Mouse (Mus musculus) embryonic facial prominence, embryonic 13.5 days (tissue): ENCODE results near the gene Dera. TPM values are rescaled to one million over a fixed set of nuclear protein-coding genes. Genes with fewer than 3 reads are reported as not detected.

Experiments
- ATAC-seq: fragments of 200-750 bp; cut with Nextera tagmentation; 2 replicates; pipeline ENCODE4 v1.8.0; 2017; ENCODE audit warnings: low read depth; ENCODE audit not compliant: insufficient number of reproducible peaks, insufficient read depth, low FRiP score, low TSS enrichment
- H3K27ac ChIP-seq: fragments of 300-500 bp; sonication (generic); 2 replicates; pipeline ENCODE4 v1.5.1; 2015; ENCODE audit warnings: moderate library complexity, mild to moderate bottlenecking, inconsistent platforms
- H3K27me3 ChIP-seq: fragments of 300-500 bp; sonication (generic); 2 replicates; pipeline ENCODE4 v1.6.1; 2015; ENCODE audit warnings: mild to moderate bottlenecking, inconsistent platforms
- H3K36me3 ChIP-seq: fragments of 300-500 bp; sonication (generic); 2 replicates; pipeline ENCODE4 v1.6.1; 2015; ENCODE audit warnings: mild to moderate bottlenecking, inconsistent platforms
- H3K4me1 ChIP-seq: fragments of 300-500 bp; sonication (generic); 2 replicates; pipeline ENCODE4 v1.6.1; 2015; ENCODE audit warnings: inconsistent platforms
- H3K4me2 ChIP-seq: fragments of 300-500 bp; sonication (generic); 2 replicates; pipeline ENCODE4 v1.6.1; 2015; ENCODE audit warnings: moderate library complexity, mild to moderate bottlenecking, inconsistent platforms
- H3K4me3 ChIP-seq: fragments of 300-500 bp; sonication (generic); 2 replicates; pipeline ENCODE4 v1.5.1; 2015; ENCODE audit warnings: mild to moderate bottlenecking, inconsistent platforms
- H3K9ac ChIP-seq: fragments of 300-500 bp; sonication (generic); 2 replicates; pipeline ENCODE4 v1.6.1; 2015; ENCODE audit warnings: mild to moderate bottlenecking, inconsistent platforms
- H3K9me3 ChIP-seq: fragments of 300-500 bp; sonication (generic); 2 replicates; pipeline ENCODE4 v1.6.1; 2016; ENCODE audit warnings: inconsistent platforms
- WGBS: fragments of 180-500 bp; shearing (Covaris S2); methylation state at CpG from one replicate; pipeline ENCODE4 v1.1.7; 2015; ENCODE audit warnings: mixed read lengths; 5-methylcytosine and 5-hydroxymethylcytosine counted together
- polyA plus RNA-seq: library from polyadenylated mRNA; unstranded; fragments of >200 nt; fragmentation: Nextera tagmentation; extraction: Ambion mirVana; gene quantifications from 2 replicates; pipeline ENCODE4 v1.2.1, GENCODE M21; 2015

The Dera gene
- polyA plus RNA-seq, 1 experiment from 2014 or later = 49.2 TPM

DNA sequence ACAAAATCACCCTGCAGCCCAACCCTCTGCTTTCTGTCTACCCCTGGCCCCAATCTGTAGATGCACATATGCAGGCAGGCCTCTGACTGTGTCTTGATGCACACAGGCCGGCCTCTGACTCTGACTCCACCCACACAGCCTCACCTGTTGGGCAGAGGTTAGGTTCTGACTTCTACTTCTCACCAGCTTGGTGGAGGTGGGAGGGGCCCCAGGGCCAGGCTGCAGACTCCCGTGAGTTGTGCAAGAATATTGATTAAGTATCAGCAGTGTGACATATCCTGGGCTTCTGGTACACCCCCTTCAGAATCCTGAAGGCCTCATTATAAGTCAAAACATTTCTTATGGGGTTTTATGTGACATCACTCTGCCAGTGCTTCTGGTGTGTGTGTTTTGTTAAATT lies 35.3 kb downstream of the Dera start:
- Histone ChIP-seq H3K9me3 (no peaks in the 10 kb centered on the region), H3K27me3 (no peaks in the 10 kb centered on the region), H3K9ac (no peak overlapping the region), H3K4me1 (peaks cover 3% of the 10 kb centered on the region; the same call in 1 of the 2 replicates), H3K4me2 (no peak overlapping the region), H3K4me3 (no peak overlapping the region), H3K36me3 (no peaks in the 10 kb centered on the region; the same call in 1 of the 2 replicates), H3K27ac (no peak overlapping the region)
- 60% methylated on average over 2 of the region's 2 CpGs for WGBS
- no peak for ATAC-seq

DNA sequence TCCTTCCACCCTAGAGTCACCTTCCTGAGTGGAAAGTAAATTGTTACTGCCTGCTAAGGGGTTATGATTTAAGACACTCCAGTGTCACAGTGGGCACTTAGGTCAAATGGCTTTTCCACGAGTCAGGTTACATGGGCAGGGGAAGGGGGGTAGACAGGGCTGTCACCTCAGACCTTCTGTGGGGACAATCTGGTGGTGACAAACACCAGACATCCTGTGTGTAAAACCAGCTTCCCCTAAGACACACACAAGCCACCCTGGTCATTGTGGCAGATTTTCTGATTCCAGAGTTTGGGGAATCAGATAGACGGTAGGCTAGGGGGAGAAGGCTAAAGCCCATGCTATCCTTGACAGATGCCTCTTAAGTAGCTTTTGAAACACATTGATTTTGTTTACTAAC lies 41.1 kb downstream of the Dera start:
- Histone ChIP-seq H3K27ac (no peak overlapping the region), H3K4me2 (no peak overlapping the region), H3K36me3 (peaks cover 13% of the 10 kb centered on the region), H3K4me1 (no peaks in the 10 kb centered on the region), H3K27me3 (no peaks in the 10 kb centered on the region), H3K9ac (no peak overlapping the region), H3K4me3 (no peak overlapping the region), H3K9me3 (peaks cover 8% of the 10 kb centered on the region)
- 57% methylated on average over 2 of the region's 2 CpGs for WGBS
- ATAC-seq = no peak

DNA sequence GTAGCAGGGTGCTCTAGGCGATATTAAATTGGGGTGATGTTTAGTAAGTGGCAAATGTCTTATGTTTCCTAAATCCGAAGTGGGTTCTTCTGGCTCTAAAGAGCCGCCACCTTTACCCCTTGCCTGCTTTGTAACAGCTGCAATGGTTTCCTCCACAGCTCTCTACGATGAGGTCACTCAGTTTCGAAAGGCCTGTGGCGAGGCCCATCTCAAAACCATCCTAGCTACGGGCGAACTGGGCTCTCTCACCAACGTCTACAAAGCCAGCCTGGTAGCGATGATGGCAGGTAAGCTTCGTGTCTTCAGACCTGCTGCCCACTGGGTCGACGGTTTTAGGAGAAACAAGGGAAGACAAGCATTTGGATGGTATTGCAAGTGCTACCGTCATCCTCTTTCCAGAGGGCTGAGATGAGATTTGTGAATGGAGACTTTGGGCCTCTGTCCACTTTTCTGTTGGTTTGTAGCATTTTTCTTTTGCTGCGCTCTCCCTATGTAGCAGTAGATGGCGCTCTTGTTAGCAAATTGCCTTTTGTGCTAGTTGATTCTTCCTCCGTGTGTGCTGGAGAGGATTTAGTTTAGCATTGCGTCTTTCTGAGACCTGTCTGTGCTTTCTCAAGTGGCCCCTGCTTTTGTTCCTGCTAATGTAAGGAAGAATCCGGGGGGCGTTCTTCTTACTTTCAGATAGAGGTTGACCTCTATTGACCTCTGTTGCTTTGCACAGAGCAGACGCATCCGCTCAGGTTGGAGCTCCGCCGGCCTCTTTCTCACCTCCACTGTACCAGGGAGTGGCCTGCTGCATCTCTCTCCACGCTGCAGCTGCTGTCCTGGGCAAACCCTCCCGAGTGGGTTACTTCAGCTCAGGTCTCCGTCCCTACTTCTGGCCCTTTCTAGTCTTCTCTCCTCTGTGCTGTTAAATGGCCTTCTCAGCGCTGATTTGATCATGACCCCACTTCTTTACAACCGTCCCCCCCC lies 42.5 kb downstream of the Dera start:
- H3K4me2 ChIP-seq = no peak overlapping the region
- H3K27ac ChIP-seq = no peak overlapping the region
- H3K9me3 ChIP-seq = peaks cover 8% of the 10 kb centered on the region
- H3K9ac ChIP-seq = no peak overlapping the region
- no peak overlapping the region for H3K4me3 ChIP-seq
- ATAC-seq = no peak
- no peaks in the 10 kb centered on the region for H3K27me3 ChIP-seq
- WGBS = 70% methylated on average over 28 of the region's 29 CpGs
- peaks cover 13% of the 10 kb centered on the region for H3K36me3 ChIP-seq
- no peaks in the 10 kb centered on the region for H3K4me1 ChIP-seq

DNA sequence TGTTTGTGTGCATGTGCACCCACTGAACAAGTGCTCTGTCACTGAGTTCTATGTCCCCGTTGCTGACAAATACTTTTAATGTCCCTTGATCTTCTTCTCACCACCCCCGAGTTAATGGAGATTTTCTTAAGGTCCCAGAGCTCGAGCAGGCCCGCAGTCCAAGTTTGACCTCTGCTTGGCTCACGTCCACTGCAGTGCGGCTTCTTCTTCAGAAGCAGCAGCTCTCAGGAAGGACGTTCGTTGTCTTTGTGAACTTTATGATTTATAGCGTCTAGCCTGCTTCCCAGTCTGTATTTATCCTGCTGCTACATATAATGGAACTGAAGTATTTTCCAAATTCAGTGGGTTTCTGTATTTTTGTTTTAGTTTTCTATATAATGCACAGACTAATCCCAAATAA lies 44.9 kb downstream of the Dera start:
- no peak overlapping the region for H3K4me2 ChIP-seq
- peaks cover 6% of the 10 kb centered on the region; the same call in 1 of the 2 replicates for H3K4me1 ChIP-seq
- H3K27me3 ChIP-seq = no peaks in the 10 kb centered on the region
- H3K4me3 ChIP-seq = no peak overlapping the region
- no peak overlapping the region for H3K27ac ChIP-seq
- peaks cover 8% of the 10 kb centered on the region for H3K9me3 ChIP-seq
- peaks cover 13% of the 10 kb centered on the region for H3K36me3 ChIP-seq
- no peak for ATAC-seq
- WGBS = 89% methylated on average over 9 of the region's 9 CpGs
- H3K9ac ChIP-seq = no peak overlapping the region

DNA sequence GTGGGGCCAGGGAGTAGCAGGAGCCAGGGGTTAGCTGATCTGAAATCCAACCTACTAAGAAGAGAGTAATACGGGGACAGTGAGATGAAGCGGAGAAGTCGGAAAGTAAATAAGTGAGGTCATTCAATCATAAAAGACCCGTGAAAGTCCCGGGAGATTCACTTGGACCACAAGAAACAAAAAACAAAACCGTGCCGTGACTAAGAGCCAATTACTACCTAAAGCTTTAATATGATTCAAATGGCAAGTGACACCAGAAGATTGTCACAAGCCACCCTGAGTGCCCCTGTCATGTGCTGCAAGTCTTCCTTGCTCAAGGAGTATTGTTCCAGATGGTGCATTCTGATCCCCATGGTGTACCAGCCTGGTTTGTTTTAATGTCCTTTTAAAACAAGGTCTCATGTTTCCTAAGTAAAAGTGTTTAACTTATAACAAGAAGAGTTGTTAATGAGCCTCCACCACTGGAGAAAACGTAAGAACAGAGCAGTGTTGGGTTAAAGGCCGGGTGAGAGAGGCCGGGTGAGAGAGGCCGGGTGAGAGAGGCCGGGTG lies 49.2 kb downstream of the Dera start:
- Histone ChIP-seq H3K4me1 (peaks cover 11% of the 10 kb centered on the region; the same call in 1 of the 2 replicates), H3K36me3 (peaks cover 13% of the 10 kb centered on the region), H3K9me3 (peaks cover 8% of the 10 kb centered on the region), H3K27ac (no peak overlapping the region), H3K9ac (no peak overlapping the region; the same call in 1 of the 2 replicates), H3K27me3 (no peaks in the 10 kb centered on the region), H3K4me3 (no peak overlapping the region), H3K4me2 (no peak overlapping the region)
- ATAC-seq = no peak
- WGBS = 48% methylated on average over 12 of the region's 12 CpGs

DNA sequence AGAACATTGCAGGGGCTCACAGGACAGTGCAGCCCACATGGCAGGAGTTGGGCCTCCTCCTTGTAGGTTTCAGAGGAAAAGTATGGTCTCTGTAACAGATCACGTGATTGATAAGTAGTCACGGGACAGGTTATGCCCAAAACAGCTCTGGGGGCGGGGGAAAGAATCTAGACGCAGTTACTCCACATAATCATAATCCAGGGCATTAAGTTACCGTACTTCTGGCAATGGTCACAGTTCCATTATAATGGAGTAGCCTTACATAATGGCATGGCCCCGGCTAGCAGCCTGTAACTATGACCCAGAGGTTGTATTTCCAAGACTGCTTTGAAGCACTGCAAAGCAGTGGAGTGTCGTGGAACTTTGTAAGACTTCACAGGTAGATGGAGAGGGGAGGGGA lies 49.8 kb downstream of the Dera start:
- H3K27me3 ChIP-seq = no peaks in the 10 kb centered on the region
- peaks cover 10% of the 10 kb centered on the region for H3K36me3 ChIP-seq
- WGBS = 59% methylated on average over 7 of the region's 7 CpGs
- no peak overlapping the region for H3K4me3 ChIP-seq
- H3K4me1 ChIP-seq = peaks cover 11% of the 10 kb centered on the region; the same call in 1 of the 2 replicates
- no peak for ATAC-seq
- peaks cover 8% of the 10 kb centered on the region for H3K9me3 ChIP-seq
- H3K4me2 ChIP-seq = no peak overlapping the region
- H3K9ac ChIP-seq = no peak overlapping the region; the same call in 1 of the 2 replicates
- H3K27ac ChIP-seq = no peak overlapping the region

DNA sequence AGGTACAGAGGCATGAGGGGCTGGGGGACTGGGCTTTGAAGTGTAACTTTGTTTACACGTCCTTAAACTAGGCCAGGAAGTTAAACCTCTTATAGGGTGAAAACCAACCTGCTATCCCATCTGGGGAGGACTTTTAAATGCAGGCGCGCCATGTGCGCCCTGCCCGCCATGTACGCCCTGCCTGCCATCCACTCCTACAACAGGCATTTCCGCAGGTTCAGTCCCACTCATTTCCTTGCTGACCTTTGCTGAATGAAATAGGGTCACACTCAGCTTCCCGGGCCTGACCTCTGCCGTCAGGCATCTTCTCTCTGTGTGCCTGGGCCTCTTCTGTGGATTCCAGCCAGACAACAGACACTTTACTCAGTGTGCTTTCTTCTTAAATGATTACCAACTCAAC lies 50.3 kb downstream of the Dera start:
- 64% methylated on average over 9 of the region's 9 CpGs for WGBS
- peaks cover 7% of the 10 kb centered on the region for H3K9me3 ChIP-seq
- peaks cover 11% of the 10 kb centered on the region; the same call in 1 of the 2 replicates for H3K4me1 ChIP-seq
- no peak overlapping the region for H3K27ac ChIP-seq
- no peak overlapping the region for H3K4me3 ChIP-seq
- H3K9ac ChIP-seq = no peak overlapping the region
- no peak for ATAC-seq
- H3K4me2 ChIP-seq = no peak overlapping the region
- H3K36me3 ChIP-seq = peaks cover 7% of the 10 kb centered on the region
- H3K27me3 ChIP-seq = no peaks in the 10 kb centered on the region

DNA sequence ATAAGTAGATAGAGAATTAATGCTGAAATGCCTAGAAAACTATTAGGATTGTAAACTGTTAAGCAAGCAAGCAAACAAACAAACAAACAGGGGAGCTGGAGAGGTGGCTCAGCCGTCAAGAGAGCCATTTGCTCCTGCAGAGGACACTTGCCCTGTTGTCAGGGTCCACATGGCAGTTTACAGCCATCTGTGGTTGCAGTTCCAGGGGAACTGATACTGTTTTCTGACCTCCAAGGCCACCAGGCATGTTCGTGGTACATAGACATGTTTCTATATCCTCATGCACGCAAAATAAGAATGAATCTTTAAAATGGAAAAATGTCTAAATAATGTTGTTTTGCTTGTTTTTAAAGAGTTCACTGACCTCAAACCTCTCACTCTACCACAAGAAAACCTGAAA lies 52.0 kb downstream of the Dera start:
- Histone ChIP-seq H3K4me2 (no peak overlapping the region), H3K9ac (no peak overlapping the region), H3K9me3 (no peaks in the 10 kb centered on the region), H3K4me1 (peaks cover 11% of the 10 kb centered on the region; the same call in 1 of the 2 replicates), H3K4me3 (no peak overlapping the region), H3K36me3 (no peaks in the 10 kb centered on the region; the same call in 1 of the 2 replicates), H3K27ac (no peak overlapping the region), H3K27me3 (no peaks in the 10 kb centered on the region)
- 88% methylated on average over 3 of the region's 3 CpGs for WGBS
- ATAC-seq = no peak

DNA sequence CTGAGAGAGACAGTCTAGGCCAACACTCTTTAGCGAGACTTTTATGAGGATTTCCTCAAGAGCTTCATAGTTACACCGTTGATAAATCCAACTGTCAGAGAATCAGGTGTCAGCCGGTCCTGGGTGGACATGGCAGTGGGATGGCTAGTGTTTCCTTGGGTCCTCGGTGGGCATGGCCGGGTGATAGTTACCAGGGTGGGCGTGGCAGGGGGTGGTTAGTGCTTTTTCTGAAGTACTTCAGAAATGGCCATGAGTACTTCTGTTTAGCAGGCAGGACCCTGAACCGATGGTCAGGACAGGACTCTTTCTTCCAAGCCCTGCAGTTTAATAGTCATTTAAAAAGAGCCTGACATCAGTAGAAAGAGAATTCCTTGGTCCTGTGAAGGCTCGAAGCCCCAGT lies 52.5 kb downstream of the Dera start:
- no peaks in the 10 kb centered on the region; the same call in 1 of the 2 replicates for H3K36me3 ChIP-seq
- 93% methylated on average over 8 of the region's 8 CpGs for WGBS
- no peak for ATAC-seq

DNA sequence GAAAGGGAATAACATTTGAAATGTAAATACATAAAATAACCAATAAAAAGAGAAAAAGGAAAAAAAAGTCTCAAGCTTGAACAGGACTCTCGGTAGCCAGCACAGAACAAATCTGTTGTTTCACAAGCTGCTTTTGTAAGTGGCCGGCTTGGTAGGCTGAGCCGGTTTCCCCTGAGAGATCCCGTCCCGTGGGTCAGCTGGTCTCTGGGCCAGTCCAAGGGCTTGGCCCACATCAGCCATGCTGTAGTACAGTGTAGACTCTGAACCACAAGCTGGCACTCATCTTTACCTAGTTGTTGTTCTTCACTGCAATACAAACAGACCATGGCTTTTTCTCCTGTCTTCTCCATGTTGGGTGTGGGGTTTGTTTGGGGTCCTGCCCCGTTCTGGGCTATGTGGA lies 53.0 kb downstream of the Dera start:
- Histone ChIP-seq H3K4me3 (no peak overlapping the region), H3K9me3 (no peaks in the 10 kb centered on the region), H3K27me3 (no peaks in the 10 kb centered on the region), H3K27ac (no peak overlapping the region), H3K9ac (no peak overlapping the region), H3K4me2 (no peak overlapping the region), H3K36me3 (no peaks in the 10 kb centered on the region; the same call in 1 of the 2 replicates), H3K4me1 (peaks cover 11% of the 10 kb centered on the region; the same call in 1 of the 2 replicates)
- no peak for ATAC-seq
- WGBS = 87% methylated on average over 6 of the region's 6 CpGs

More for the DNA sequence above, 52.5 kb downstream of the Dera start:
- Histone ChIP-seq H3K9ac (no peak overlapping the region), H3K4me2 (no peak overlapping the region), H3K9me3 (no peaks in the 10 kb centered on the region), H3K27me3 (no peaks in the 10 kb centered on the region), H3K27ac (no peak overlapping the region), H3K4me1 (peaks cover 11% of the 10 kb centered on the region; the same call in 1 of the 2 replicates), H3K4me3 (no peak overlapping the region)

DNA sequence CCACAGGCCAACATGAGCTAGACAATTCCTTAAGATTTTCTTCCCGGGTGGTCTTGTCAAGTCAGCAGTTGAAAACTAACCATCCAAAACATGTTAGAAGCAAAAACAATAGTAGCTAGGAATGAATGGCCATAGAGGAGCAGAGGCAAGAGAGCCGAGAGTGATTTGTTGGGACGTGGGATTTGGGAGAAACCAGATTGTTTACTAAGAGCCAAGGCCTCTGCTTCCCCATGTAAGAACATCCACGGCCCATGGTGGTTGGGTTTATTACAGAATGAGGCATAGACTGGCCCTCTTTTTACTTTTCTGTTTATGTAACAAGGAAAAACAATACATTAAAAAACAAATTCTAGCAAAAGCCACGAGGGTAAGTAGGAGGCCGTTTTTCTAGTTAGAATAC lies 54.4 kb downstream of the Dera start:
- Histone ChIP-seq H3K4me2 (no peak overlapping the region), H3K36me3 (no peaks in the 10 kb centered on the region; the same call in 1 of the 2 replicates), H3K27ac (no peak overlapping the region), H3K9me3 (no peaks in the 10 kb centered on the region), H3K4me3 (no peak overlapping the region), H3K9ac (no peak overlapping the region), H3K27me3 (no peaks in the 10 kb centered on the region), H3K4me1 (peaks cover 11% of the 10 kb centered on the region; the same call in 1 of the 2 replicates)
- no peak for ATAC-seq
- WGBS = 69% methylated on average over 6 of the region's 6 CpGs
